Mouse (Mus musculus) hindlimb bud, embryonic 11.5 days (tissue): ENCODE results near the gene Gm49342.
"Not testable (repeated sequence)": the region's sequence is repeated elsewhere in the genome, so short reads cannot be mapped to it uniquely, and the experiment has no call there.

ENCODE experiments used
- DNase-seq: peaks from one replicate; pipeline ENCODE4 v3.0.0-alpha.2; 2012; ENCODE audit warnings: low read depth, low spot score; ENCODE audit errors: extremely low spot score

Gm49342 gene

DNA sequence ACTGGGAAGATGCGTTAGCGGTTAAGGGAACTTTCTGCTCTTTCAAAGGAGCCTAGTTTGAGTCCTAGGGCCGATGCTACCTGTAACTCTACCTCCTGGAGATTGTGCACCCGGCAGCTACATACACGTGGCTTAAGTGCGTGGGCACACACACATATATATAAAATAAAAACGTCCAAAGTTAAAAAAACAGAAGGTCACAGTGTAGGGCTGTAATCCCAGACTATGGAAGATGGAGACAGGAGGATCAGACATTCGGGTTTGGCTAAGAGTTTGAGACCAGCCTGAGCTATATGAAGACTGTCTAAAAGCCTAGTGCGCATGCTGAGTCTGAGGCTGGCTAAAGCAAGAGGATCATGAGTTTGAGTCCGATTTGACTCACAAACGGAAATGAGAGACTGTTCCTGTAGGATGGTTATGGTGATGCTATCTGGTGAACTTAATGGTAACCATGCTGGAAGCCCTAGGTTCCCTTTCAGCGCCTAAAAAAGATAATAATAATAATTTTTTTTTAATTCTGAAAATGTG is 12.8 kb upstream of the Gm49342 start:
- no peak for DNase-seq

DNA sequence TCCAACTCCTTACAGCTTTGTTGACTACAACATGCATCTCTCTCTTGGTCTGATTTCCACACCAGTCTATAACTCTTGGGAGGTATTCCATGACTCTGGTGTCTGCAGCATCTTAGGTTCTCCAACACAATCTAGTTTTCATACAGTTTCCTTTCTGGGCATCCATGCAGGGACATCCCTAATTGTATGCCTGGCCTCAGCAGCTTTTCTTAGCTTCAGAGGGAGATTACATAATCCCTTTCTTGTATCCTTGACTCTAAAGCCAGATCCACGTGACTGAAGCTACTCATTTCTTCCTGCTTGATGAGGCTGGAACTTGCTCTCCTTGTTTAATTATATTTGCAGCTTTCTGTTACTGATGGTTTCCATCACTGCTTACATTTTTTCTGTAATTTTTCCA is 7.7 kb upstream of the Gm49342 start:
- no peak for DNase-seq

DNA sequence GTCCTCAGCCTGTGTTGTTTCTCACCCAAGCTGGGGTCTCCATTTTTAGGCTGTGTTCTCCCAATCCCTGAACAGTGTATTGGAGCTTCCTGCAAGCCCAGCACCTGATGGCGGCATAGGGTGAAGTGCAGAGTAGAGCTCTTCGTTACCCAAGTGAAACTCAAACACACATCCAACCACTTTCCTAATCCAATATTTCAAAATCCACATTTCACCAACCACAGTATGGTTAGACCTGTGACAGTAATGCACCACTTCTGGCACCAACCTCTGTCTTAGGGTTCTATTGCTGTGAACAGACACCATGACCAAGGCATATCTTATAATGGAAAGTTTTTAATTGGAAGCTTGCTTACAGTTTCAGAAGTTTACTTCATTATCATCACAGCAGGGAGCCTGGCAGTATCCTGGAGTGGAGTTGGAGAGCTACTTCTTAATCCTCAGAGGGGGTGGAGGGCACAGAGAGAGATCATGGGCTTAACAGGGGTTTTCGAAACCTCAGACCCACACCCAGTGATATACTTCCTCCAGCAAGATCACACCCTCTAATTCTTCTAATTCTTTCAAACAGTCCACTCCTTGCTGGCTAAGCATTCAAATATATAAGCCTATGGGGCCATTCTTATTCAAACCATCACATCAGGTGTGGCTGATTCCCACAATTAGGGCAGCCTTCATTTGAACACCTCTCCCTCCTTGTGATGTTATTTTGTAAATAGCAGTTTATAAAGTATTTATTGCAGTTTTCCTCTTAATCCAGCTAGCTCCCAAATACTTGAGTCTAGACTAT is 6.0 kb upstream of the Gm49342 start:
- DNase-seq: no peak

DNA sequence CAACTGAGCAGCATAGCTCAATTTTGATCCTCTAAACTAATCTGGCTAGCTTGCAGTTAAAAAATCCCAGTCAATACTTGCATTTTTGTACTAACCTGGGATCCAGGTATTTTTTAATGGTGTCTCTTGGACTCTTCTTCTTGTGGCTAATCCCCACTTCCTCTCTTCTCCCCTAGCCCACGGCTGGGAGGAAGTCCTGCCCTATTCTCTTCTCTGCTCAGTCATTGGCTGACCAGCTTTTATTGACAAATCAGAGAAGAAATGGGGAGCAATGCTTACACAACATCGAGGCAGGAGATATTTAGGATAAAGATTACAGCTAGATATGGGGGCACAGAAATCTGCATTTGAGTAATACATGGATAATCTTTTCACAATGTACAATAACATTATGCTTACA is 5.4 kb upstream of the Gm49342 start:
- no peak for DNase-seq

DNA sequence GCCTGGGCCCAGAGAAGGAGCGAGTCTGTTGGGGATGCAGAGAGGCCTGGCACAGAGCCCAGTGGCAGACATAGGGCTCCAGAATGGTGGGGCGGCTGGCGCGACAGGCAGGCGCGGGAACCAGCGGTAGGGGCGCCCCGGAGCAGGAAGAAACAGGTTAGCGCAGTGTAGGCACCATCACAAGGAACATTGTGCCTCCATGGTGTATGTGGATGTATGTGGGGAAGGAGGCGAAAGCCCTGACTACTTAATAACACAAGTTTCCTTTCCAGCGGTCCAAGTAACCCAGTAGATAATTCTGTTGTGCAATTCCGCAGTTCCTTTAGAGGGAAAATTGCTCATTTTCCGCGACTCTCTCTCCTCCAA is 334 bp downstream of the Gm49342 start:
- DNase-seq: not testable (repeated sequence)

DNA sequence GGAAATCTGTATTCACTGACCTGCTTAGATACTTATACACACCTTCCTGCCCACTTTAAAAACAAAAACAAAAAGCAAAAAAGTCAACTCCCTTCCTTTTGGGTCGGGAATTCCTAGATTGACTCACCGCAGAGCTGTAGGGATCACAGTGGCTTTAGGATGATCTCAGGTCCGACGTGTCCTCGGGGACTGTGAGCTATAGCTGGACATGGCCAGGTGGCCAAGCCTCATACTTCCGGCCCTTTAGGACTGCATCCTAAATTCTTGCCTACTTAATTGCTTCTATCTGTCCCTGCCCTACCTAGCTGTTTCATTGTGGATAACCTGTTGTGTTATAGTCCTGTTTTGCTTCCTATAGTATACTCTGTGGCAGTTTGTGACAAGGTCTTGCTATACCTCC is 764 bp downstream of the Gm49342 start:
- not testable (repeated sequence) for DNase-seq

DNA sequence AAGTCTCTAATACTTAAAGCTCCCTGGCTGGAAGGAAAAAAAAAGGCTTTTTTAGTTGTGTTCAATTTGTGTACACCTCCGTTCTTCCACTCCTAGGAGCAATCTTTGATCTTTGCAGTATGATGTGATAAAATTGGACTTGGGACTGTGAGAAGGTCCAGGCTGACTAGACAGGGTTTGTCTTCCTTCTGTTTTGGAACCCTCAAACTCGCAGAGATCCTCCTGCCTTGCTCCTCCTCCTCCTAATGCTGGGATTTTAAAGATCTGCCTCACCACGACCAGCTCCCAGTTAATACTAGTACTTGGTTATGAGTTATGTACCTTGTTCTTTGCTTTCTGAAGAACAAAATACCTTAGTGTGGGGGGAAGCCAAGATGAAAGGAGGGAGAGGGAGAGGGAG is 1.2 kb downstream of the Gm49342 start:
- DNase-seq: not testable (repeated sequence)

DNA sequence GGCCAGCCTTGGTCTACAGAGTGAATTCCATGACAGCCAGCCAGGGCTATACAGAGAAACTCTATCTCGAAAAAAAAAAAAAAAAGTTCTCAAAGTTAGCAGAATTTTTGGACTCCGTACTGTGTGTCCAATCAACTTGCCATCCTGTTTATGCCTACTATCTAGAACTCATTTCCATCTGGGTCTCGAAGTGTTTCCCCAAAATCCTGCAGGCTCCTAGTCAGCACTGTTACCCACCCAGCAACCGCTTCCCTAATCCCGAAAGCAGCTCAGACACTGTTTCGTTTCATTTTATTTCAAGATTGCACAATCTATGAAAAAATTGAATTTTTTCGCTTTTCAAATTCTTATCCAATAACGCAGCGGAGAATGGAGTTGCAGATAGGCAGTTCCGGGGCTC is 11.2 kb downstream of the Gm49342 start:
- no peak for DNase-seq

DNA sequence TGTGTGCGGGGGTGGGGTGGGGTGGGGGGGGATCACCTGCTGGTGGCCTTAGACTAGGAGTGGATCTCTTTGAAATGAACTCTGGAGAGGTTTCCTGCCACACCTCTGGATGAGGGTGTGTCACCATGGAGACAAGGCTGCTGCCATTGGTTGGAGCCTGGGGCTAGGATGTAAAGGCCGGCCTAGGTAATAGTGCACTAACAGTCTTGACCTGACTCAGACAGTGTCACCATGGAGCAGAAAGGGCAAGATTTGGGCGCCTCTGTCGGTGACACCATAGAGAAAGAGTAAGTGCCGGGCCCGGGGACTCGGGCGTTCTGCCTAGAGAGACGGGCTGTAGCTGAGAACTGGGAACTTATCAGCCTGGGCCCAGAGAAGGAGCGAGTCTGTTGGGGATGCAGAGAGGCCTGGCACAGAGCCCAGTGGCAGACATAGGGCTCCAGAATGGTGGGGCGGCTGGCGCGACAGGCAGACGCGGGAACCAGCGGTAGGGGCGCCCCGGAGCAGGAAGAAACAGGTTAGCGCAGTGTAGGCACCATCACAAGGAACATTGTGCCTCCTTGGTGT is 11.7 kb downstream of the Gm49342 start, which contains the start of gene Pnp2:
Pnp2 (plus strand) TSS at position 51 of the 567 bp plus-strand sequence.
- DNase-seq: not testable (repeated sequence)

DNA sequence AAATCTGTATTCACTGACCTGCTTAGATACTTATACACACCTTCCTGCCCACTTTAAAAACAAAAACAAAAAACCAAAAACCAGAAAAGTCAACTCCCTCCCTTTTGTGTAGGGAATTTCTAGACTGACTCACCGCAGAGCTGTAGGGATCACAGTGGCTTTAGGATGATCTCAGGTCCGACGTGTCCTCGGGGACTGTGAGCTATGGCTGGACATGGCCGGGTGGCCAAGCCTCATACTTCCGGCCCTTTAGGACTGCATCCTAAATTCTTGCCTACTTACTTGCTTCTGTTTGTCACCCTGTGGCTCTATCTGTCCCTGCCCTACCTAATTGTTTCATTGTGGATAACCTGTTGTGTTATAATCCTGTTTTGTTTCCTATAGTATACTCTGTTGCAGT is 12.4 kb downstream of the Gm49342 start:
- not testable (repeated sequence) for DNase-seq

DNA sequence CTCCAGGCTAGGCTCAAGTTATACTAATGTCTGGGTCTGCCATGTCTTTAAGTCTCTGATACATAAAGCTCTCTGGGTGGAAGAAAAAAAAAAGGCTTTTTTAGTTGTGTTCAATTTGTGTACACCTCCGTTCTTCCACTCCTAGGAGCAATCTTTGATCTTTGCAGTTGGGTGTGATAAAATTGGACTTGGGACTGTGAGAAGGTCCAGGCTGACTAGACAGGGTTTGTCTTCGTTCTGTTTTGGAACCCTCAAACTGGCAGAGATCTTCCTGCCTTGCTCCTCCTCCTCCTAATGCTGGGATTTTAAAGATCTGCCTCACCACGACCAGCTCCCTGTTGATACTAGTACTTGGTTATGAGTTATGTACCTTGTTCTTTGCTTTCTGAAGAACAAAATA is 12.8 kb downstream of the Gm49342 start:
- not testable (repeated sequence) for DNase-seq

DNA sequence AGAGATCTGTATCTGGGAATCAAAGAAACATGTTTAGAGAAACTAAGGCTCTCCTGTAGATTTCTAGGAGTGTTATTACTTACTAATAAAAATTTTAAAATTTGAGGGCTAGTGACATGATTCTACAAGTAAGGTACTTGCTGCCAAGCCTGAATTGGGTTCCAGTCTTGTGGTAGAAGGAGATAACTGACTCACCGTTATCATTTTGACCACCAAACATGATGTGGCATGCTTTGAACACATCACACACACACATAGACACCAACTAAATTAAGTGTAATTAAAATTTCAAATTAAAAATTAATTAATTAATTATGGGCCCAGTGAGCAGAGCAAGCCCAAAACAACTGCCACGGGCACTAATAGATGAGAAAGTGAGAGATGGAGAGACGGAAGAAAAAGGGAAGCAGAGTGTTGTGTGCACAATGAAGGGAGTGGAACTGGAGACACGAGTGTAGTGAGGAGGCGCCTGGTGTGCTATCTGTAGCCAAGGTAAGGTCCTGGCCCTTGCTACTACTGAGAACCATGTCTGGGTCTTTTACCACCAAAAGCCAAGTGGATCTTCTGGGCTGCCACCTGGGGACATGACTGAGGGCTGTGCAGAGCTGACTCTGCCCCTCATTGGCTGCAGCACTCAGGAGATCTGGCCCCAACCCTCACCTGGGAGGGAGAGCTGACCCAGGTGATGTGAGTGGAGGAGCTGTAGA is 14.1 kb downstream of the Gm49342 start:
- DNase-seq: not testable (repeated sequence)

DNA sequence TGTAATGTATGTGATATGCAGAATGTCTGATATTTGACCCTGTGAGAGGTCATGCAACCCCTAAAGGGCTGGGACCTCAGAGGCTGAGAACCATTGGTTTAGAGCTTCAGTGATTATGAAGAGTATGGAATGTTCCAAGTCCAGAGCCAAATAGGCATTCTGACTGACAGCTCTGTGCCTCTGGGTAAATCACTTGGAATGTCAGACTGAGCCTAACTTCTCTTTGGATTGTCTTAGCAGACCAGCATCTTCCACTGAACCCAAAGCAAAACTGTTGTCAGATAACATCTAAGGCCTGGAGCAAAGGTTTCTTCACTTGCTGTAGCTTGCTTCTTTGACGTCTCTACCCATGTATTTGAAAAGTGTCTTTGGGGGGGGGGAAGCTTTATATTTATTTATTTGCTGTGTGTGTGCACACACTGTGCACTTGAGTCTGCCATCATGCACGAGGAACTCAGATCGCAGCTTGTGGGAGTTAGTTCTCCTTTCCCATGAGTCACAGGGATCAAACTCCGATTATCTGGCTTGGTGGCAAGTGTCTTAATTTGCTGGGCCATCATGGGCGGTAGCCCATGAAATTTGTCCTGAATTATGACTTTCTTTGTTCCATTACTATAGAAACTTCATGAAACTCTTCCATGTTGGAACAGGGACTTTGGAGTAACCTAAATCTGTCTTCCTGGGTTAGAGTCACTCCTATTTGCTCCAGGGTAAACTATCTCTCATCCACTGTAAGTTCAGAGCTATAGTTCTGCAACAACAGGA is 24.1 kb downstream of the Gm49342 start:
- no peak for DNase-seq

DNA sequence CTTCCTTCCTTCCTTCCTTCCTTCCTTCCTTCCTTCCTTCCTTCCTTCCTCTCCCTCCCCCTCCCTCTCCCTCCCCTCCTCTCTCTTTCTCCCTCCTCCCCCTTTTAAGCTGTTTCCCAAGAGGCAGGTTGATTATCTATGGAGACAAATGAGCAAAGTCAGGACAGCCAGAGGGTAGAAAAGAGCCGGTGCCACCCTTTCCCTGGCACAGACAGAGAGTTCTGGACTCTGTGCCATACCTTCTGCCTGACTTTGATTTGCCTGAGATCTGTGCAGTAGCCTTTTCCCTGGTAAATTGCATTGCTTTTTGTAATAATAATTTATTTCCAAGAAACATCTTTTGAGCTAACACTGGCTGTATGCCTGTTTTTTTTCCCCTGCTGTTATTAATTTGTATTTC is 24.7 kb downstream of the Gm49342 start:
- DNase-seq: no peak

DNA sequence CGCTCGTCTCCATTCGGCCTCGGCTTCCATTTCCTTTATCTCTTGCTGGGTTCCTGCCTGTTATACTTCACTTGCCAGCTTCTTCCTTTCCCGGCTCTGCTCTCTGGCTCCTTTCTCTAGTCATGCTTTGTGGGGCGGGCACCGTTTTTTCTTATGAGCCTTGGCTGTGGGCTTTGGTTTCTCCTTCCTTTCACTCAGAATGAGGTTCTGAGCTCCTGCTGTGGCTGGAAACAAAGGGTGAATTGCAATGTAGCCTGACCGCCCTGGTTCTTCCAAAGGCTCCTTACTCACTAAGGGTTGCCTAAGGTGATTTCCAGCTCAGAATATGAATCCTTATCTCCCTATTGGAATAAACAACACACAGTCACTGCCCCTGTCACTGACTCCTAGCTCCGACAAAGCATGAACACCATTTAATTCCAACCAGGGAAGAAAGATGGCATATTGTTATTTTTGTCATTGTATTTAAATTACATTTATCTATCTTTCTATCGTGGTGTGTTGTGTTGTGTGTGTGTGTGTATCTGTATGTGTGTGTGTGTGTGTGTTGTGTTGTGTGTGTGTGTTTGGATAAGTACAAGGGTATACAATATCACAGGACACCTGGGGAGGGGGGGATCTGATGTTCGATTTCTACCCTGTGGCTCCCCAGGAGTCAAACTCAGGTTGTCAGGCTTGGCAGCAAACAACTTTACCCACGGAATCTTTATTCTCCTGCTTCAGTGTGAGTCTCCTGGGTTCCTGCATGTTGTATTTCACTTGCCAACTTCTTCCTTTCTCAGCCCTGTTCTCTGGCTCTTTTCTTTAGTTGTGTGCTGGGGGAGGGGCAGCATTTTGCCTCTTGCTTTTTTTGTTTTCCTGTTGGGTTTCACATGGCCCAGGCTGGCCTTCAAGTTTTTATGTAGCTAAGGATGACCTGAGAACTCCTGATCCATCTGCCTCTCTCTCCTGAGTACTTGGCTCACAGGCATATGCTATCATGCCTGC is 25.5 kb downstream of the Gm49342 start:
- DNase-seq: no peak

DNA sequence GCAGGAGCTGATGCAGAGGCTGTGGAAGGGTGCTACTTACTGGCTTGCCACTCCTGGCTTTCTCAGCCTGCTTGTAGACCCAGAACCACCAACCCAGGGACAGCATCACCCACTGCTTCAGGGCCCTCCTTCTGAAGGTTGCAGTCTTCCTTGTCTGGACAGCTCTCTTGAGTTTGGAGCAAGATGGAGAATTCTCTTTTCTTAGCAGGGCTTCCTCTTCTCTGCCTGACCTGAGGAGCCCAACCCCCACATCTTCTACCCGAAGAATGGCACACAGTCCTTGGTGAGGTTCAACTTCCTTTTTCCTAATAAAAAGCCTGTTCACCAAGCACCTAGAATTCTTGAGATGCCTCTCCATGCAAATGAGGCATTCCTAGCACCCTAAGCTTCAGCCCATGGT is 26.5 kb downstream of the Gm49342 start:
- DNase-seq: no peak

DNA sequence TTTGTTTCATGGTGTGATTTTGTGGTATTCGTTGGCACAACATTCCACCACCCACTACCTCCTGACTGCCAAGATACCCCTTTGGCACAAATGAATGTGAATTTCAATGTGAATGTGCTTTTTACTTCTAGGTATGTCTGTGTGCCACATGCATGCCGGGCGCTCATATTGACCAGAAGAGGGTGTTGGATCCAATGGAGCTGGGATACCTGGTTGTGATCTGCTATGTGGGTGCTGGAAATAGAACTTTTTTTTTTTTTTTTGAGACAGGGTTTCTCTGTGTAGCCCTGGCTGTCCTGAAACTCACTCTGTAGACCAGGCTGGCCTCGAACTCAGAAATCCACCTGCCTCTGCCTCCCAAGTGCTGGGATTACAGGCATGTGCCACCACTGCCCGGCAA is 28.7 kb downstream of the Gm49342 start:
- DNase-seq: not testable (repeated sequence)

DNA sequence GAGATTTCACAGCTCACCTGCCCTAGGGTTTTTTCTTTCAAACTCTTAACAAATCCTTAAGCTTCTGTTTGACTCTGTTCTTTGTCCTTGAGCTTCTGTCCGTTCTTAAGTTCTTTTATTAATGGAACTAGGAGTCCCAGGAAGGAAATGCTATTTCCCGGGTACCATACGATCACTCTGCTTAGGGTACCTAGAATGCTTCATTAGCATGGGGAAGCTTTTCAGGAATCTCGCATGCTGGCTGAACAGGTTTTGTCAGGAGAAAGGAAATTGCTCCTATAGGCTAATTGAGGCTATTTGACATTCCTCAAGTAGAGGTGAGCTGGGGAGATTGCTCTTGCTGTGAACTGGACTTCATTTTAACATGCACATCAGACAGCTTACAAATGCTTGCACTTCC is 29.4 kb downstream of the Gm49342 start:
- DNase-seq: no peak

DNA sequence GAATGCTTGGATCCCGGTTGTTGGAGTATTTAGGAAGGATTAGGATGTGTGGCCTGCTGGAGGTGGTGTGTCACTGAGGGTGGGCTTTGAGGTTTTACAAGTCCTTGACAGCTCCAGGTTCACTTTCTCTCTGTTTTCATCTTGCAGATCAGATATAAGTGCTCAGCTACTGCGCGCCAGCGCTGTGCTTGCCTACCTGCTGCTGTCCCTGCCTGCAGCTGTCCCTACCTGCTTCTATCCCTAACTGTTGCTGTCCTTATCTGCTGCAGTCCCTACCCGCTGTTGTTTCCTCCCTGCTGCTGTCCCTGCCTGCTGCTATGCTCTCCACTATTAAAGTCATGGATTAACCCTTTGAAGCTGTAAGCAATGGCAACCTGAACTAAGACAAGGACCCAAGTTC is 30.7 kb downstream of the Gm49342 start:
- DNase-seq: no peak

DNA sequence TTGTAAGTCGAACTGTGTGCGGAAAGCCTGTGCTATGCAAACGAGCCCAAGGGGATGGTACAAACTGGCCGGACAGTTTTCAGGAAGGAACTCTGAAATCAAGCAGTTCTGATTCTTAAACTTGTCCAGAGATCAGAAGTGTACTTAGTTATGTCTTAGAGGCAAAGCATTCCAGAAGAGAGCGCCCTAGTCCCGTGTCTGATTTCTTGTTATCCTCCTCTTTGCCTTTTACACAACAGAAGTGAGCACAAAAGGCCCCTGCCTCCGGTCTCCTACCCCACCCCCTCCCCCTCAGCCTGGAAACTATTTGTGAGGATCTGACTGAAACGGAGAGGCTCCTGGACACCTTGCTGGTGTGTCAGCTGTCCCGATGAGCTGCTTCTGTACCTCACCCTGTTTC is 32.4 kb downstream of the Gm49342 start:
- no peak for DNase-seq
